Mouse (Mus musculus): ENCODE measurements at regions not wholly inside any gene's neighbourhood (a gene's known extent, or its start where the extent isn't known, plus 50 kb on each side); places are given as distances from the start of the nearest gene placed in this dataset.

- no peaks in the 10 kb centered on the region for H3K36me3 ChIP-seq (ENCODE audit: insufficient read depth, low read length)
- TF ChIP-seq CTCF (conservative IDR thresholded peaks at IDR 0.05; ENCODE audit: low read length) = no peak
- no peak for TF ChIP-seq POU5F1 (IDR thresholded peaks at IDR 0.05; ENCODE audit: borderline replicate concordance, low read length)
- no peak for TF ChIP-seq NANOG (IDR thresholded peaks at IDR 0.05; ENCODE audit: borderline replicate concordance, low read length)
- H3K9me3 ChIP-seq (ENCODE audit: low read length) = no peaks in the 10 kb centered on the region
- no peak overlapping the region for H3K4me3 ChIP-seq (replicated peaks; ENCODE audit: low read length)
- peaks cover 30% of the 10 kb centered on the region for H3K4me1 ChIP-seq (replicated peaks; ENCODE audit: low read depth, low read length)
- H3K27me3 ChIP-seq (ENCODE audit: insufficient read depth, low read length) = no peaks in the 10 kb centered on the region
Observed at GRCm38 (mm10) chr3:52557296-52557695, 289.2 kb downstream of the Foxo1 start.

- no peaks in the 10 kb centered on the region for H3K36me3 ChIP-seq (ENCODE audit: insufficient read depth, low read length)
- H3K27me3 ChIP-seq (ENCODE audit: insufficient read depth, low read length) = no peaks in the 10 kb centered on the region
- H3K4me3 ChIP-seq (replicated peaks; ENCODE audit: low read length) = no peak overlapping the region
- no peaks in the 10 kb centered on the region for H3K9me3 ChIP-seq (ENCODE audit: low read length)
- peaks cover 16% of the 10 kb centered on the region for H3K4me1 ChIP-seq (replicated peaks; ENCODE audit: low read depth, low read length)
- TF ChIP-seq POU5F1 (IDR thresholded peaks at IDR 0.05; ENCODE audit: borderline replicate concordance, low read length) (no peak), NANOG (IDR thresholded peaks at IDR 0.05; ENCODE audit: borderline replicate concordance, low read length) (no peak), CTCF (conservative IDR thresholded peaks at IDR 0.05; ENCODE audit: low read length) (no peak)
Observed at GRCm38 (mm10) chr3:52555038-52555437, 286.9 kb downstream of the Foxo1 start.

- TF ChIP-seq POU5F1 (IDR thresholded peaks at IDR 0.05; ENCODE audit: borderline replicate concordance, low read length) = no peak
- H3K36me3 ChIP-seq (ENCODE audit: insufficient read depth, low read length) = no peaks in the 10 kb centered on the region
- H3K4me1 ChIP-seq (replicated peaks; ENCODE audit: low read depth, low read length) = peaks cover 16% of the 10 kb centered on the region
Observed at GRCm38 (mm10) chr3:52554490-52554889, 286.4 kb downstream of the Foxo1 start.

GRCm38 (mm10) chr3:52548201-52548893 is 280.2 kb downstream of the Foxo1 start:
- Histone ChIP-seq H3K4me1 (replicated peaks; ENCODE audit: low read depth, low read length) (0 out of 2 replicates have a peak, but pooled peaks cover 5% of the 10 kb centered on the region), H3K4me3 (replicated peaks; ENCODE audit: low read length) (no peak overlapping the region), H3K9me3 (ENCODE audit: low read length) (no peaks in the 10 kb centered on the region), H3K27me3 (ENCODE audit: insufficient read depth, low read length) (no peaks in the 10 kb centered on the region), H3K36me3 (ENCODE audit: insufficient read depth, low read length) (no peaks in the 10 kb centered on the region)
- no peak for TF ChIP-seq NANOG (IDR thresholded peaks at IDR 0.05; ENCODE audit: borderline replicate concordance, low read length)
- TF ChIP-seq POU5F1 (IDR thresholded peaks at IDR 0.05; ENCODE audit: borderline replicate concordance, low read length) = no peak
- TF ChIP-seq CTCF (conservative IDR thresholded peaks at IDR 0.05; ENCODE audit: low read length) = no peak

More at GRCm38 (mm10) chr3:52554490-52554889, 286.4 kb downstream of the Foxo1 start:
- no peaks in the 10 kb centered on the region for H3K9me3 ChIP-seq (ENCODE audit: low read length)
- no peaks in the 10 kb centered on the region for H3K27me3 ChIP-seq (ENCODE audit: insufficient read depth, low read length)
- H3K4me3 ChIP-seq (replicated peaks; ENCODE audit: low read length) = no peak overlapping the region

GRCm38 (mm10) chr3:52546035-52546434 is 277.9 kb downstream of the Foxo1 start:
- Histone ChIP-seq H3K4me1 (replicated peaks; ENCODE audit: low read depth, low read length) (0 out of 2 replicates have a peak, but pooled peaks cover 8% of the 10 kb centered on the region), H3K4me3 (replicated peaks; ENCODE audit: low read length) (no peak overlapping the region), H3K27me3 (ENCODE audit: insufficient read depth, low read length) (no peaks in the 10 kb centered on the region), H3K36me3 (ENCODE audit: insufficient read depth, low read length) (no peaks in the 10 kb centered on the region), H3K9me3 (ENCODE audit: low read length) (no peaks in the 10 kb centered on the region)
- no peak for TF ChIP-seq POU5F1 (IDR thresholded peaks at IDR 0.05; ENCODE audit: borderline replicate concordance, low read length)
- no peak for TF ChIP-seq NANOG (IDR thresholded peaks at IDR 0.05; ENCODE audit: borderline replicate concordance, low read length)
- no peak for TF ChIP-seq CTCF (conservative IDR thresholded peaks at IDR 0.05; ENCODE audit: low read length)

- Histone ChIP-seq H3K4me1 (replicated peaks; ENCODE audit: low read depth, low read length) (0 out of 2 replicates have a peak, but pooled peaks cover 12% of the 10 kb centered on the region), H3K9me3 (ENCODE audit: low read length) (no peaks in the 10 kb centered on the region), H3K27me3 (ENCODE audit: insufficient read depth, low read length) (no peaks in the 10 kb centered on the region), H3K4me3 (replicated peaks; ENCODE audit: low read length) (no peak overlapping the region), H3K36me3 (ENCODE audit: insufficient read depth, low read length) (no peaks in the 10 kb centered on the region)
- TF ChIP-seq NANOG (IDR thresholded peaks at IDR 0.05; ENCODE audit: borderline replicate concordance, low read length) (no peak), CTCF (conservative IDR thresholded peaks at IDR 0.05; ENCODE audit: low read length) (no peak), POU5F1 (IDR thresholded peaks at IDR 0.05; ENCODE audit: borderline replicate concordance, low read length) (no peak)
Observed at GRCm38 (mm10) chr3:52543006-52543405, 274.9 kb downstream of the Foxo1 start.

- Histone ChIP-seq H3K4me1 (replicated peaks; ENCODE audit: low read depth, low read length) (0 out of 2 replicates have a peak, but pooled peaks cover 9% of the 10 kb centered on the region), H3K27me3 (ENCODE audit: insufficient read depth, low read length) (0 out of 2 replicates have a peak, but pooled peaks cover 2% of the 10 kb centered on the region), H3K9me3 (ENCODE audit: low read length) (no peaks in the 10 kb centered on the region), H3K36me3 (ENCODE audit: insufficient read depth, low read length) (no peaks in the 10 kb centered on the region), H3K4me3 (replicated peaks; ENCODE audit: low read length) (no peak overlapping the region)
- no peak for TF ChIP-seq CTCF (conservative IDR thresholded peaks at IDR 0.05; ENCODE audit: low read length)
- no peak for TF ChIP-seq NANOG (IDR thresholded peaks at IDR 0.05; ENCODE audit: borderline replicate concordance, low read length)
- no peak for TF ChIP-seq POU5F1 (IDR thresholded peaks at IDR 0.05; ENCODE audit: borderline replicate concordance, low read length)
Observed at GRCm38 (mm10) chr3:52540862-52541380, 272.8 kb downstream of the Foxo1 start.

GRCm38 (mm10) chr3:52539813-52540378 is 271.8 kb downstream of the Foxo1 start:
- peaks cover 5% of the 10 kb centered on the region; the same call in 1 of the 2 replicates for H3K27me3 ChIP-seq (ENCODE audit: insufficient read depth, low read length)
- H3K4me1 ChIP-seq (replicated peaks; ENCODE audit: low read depth, low read length) = peaks cover 14% of the 10 kb centered on the region; the same call in 1 of the 2 replicates
- TF ChIP-seq POU5F1 (IDR thresholded peaks at IDR 0.05; ENCODE audit: borderline replicate concordance, low read length) = no peak
- TF ChIP-seq NANOG (IDR thresholded peaks at IDR 0.05; ENCODE audit: borderline replicate concordance, low read length) = no peak
- no peak for TF ChIP-seq CTCF (conservative IDR thresholded peaks at IDR 0.05; ENCODE audit: low read length)
- H3K9me3 ChIP-seq (ENCODE audit: low read length) = no peaks in the 10 kb centered on the region
- H3K4me3 ChIP-seq (replicated peaks; ENCODE audit: low read length) = no peak overlapping the region
- H3K36me3 ChIP-seq (ENCODE audit: insufficient read depth, low read length) = no peaks in the 10 kb centered on the region
